Mouse (Mus musculus) midbrain, embryonic 16.5 days (tissue): ENCODE results near the gene Dlg1. TPM values are rescaled to one million over a fixed set of nuclear protein-coding genes. Genes with fewer than 3 reads are reported as not detected.

Experiments used
- ATAC-seq: fragments of 200-750 bp; cut with Nextera tagmentation; 2 replicates; pipeline ENCODE4 v1.8.0; 2017; ENCODE audit warnings: moderate TSS enrichment
- H3K27ac ChIP-seq: fragments of 300-500 bp; sonication (generic); 2 replicates; pipeline ENCODE4 v1.5.1; 2014; ENCODE audit warnings: mild to moderate bottlenecking, low read length, mixed read lengths
- H3K27me3 ChIP-seq: fragments of 300-500 bp; sonication (generic); 2 replicates; pipeline ENCODE4 v1.6.1; 2014; ENCODE audit warnings: low read depth, low read length, mixed read lengths; ENCODE audit not compliant: control insufficient read depth, insufficient read depth
- H3K36me3 ChIP-seq: fragments of 300-500 bp; sonication (generic); 2 replicates; pipeline ENCODE4 v1.6.1; 2014; ENCODE audit warnings: mild to moderate bottlenecking, low read length, moderate library complexity, mixed read lengths; ENCODE audit not compliant: control insufficient read depth, insufficient read depth
- H3K4me1 ChIP-seq: fragments of 300-500 bp; sonication (generic); 2 replicates; pipeline ENCODE4 v1.6.1; 2014; ENCODE audit warnings: mild to moderate bottlenecking, low read length, mixed read lengths; ENCODE audit not compliant: control insufficient read depth, insufficient read depth
- H3K4me2 ChIP-seq: fragments of 300-500 bp; sonication (generic); 2 replicates; pipeline ENCODE4 v1.6.1; 2014; ENCODE audit warnings: mild to moderate bottlenecking, low read length, mixed read lengths
- H3K4me3 ChIP-seq: fragments of 300-500 bp; sonication (generic); 2 replicates; pipeline ENCODE4 v1.5.1; 2014; ENCODE audit warnings: low read depth, mild to moderate bottlenecking, low read length, moderate library complexity, mixed read lengths
- H3K9ac ChIP-seq: fragments of 300-500 bp; sonication (generic); 2 replicates; pipeline ENCODE4 v1.6.1; 2014; ENCODE audit warnings: low read depth, low read length, mixed read lengths
- H3K9me3 ChIP-seq: fragments of 300-500 bp; sonication (generic); replicated peaks from 2 replicates; pipeline ENCODE4 v1.6.1; 2014; ENCODE audit warnings: mild to moderate bottlenecking, low read length, mixed read lengths; ENCODE audit not compliant: control insufficient read depth, poor library complexity, severe bottlenecking
- WGBS: fragments of 180-500 bp; shearing (Covaris S2); extraction: QIAGEN DNeasy Blood & Tissue Kit; methylation state at CpG from one replicate; pipeline ENCODE4 v1.1.7; 2014; 5-methylcytosine and 5-hydroxymethylcytosine counted together
- polyA plus RNA-seq: library from polyadenylated mRNA; unstranded; fragments of >200 nt; fragmentation: Nextera tagmentation; extraction: Ambion mirVana; gene quantifications from 2 replicates; pipeline ENCODE4 v1.2.1, GENCODE M21; 2015

Dlg1 gene
- polyA plus RNA-seq, 1 experiment from 2014 or later: 14.9 TPM

- Histone ChIP-seq H3K27ac (no peak overlapping the region), H3K36me3 (no peaks in the 10 kb centered on the region), H3K9me3 (no peaks in the 10 kb centered on the region), H3K4me3 (no peak overlapping the region), H3K4me1 (no peaks in the 10 kb centered on the region), H3K9ac (no peak overlapping the region), H3K4me2 (no peak overlapping the region), H3K27me3 (no peaks in the 10 kb centered on the region)
- 81% methylated on average over 7 of the region's 7 CpGs for WGBS
- no peak for ATAC-seq
Observed at GRCm38 (mm10) chr16:31834011-31834584, 170.9 kb downstream of the Dlg1 start.

- WGBS: 82% methylated on average over 2 of the region's 2 CpGs
- no peak for ATAC-seq
Observed at GRCm38 (mm10) chr16:31834662-31835318, 171.5 kb downstream of the Dlg1 start.

GRCm38 (mm10) chr16:31837362-31837761 lies 174.1 kb downstream of the Dlg1 start:
- no peak overlapping the region for H3K27ac ChIP-seq
- H3K27me3 ChIP-seq: no peaks in the 10 kb centered on the region
- no peaks in the 10 kb centered on the region for H3K9me3 ChIP-seq
- 85% methylated on average over 3 of the region's 3 CpGs for WGBS
- no peaks in the 10 kb centered on the region for H3K4me1 ChIP-seq
- no peak overlapping the region for H3K4me3 ChIP-seq
- no peak overlapping the region for H3K4me2 ChIP-seq
- ATAC-seq: no peak
- H3K9ac ChIP-seq: no peak overlapping the region
- H3K36me3 ChIP-seq: no peaks in the 10 kb centered on the region

More at GRCm38 (mm10) chr16:31834662-31835318, 171.5 kb downstream of the Dlg1 start:
- Histone ChIP-seq H3K36me3 (no peaks in the 10 kb centered on the region), H3K27ac (no peak overlapping the region), H3K9me3 (no peaks in the 10 kb centered on the region), H3K4me2 (no peak overlapping the region), H3K4me1 (no peaks in the 10 kb centered on the region), H3K9ac (no peak overlapping the region), H3K27me3 (no peaks in the 10 kb centered on the region), H3K4me3 (no peak overlapping the region)

- WGBS: 87% methylated on average over 3 of the region's 3 CpGs
- Histone ChIP-seq H3K4me2 (no peak overlapping the region), H3K27ac (no peak overlapping the region), H3K36me3 (no peaks in the 10 kb centered on the region), H3K9ac (no peak overlapping the region), H3K27me3 (no peaks in the 10 kb centered on the region), H3K4me1 (no peaks in the 10 kb centered on the region), H3K4me3 (no peak overlapping the region), H3K9me3 (no peaks in the 10 kb centered on the region)
- no peak for ATAC-seq
Observed at GRCm38 (mm10) chr16:31844246-31844645, 181.0 kb downstream of the Dlg1 start.

GRCm38 (mm10) chr16:31846763-31847162 lies 183.5 kb downstream of the Dlg1 start:
- no peak for ATAC-seq
- WGBS: 54% methylated on average over 10 of the region's 10 CpGs
- H3K27me3 ChIP-seq: no peaks in the 10 kb centered on the region
- H3K27ac ChIP-seq: peak overlapping the region; percentile 61
- H3K9ac ChIP-seq: no peak overlapping the region
- no peaks in the 10 kb centered on the region for H3K4me1 ChIP-seq
- peak overlapping the region; percentile 12 for H3K4me3 ChIP-seq
- no peaks in the 10 kb centered on the region for H3K9me3 ChIP-seq
- H3K4me2 ChIP-seq: peak overlapping the region; percentile 37
- H3K36me3 ChIP-seq: no peaks in the 10 kb centered on the region

- no peak overlapping the region for H3K4me3 ChIP-seq
- no peak overlapping the region for H3K27ac ChIP-seq
- no peaks in the 10 kb centered on the region for H3K9me3 ChIP-seq
- no peaks in the 10 kb centered on the region for H3K27me3 ChIP-seq
- ATAC-seq: no peak
- H3K4me2 ChIP-seq: no peak overlapping the region
- no peaks in the 10 kb centered on the region for H3K4me1 ChIP-seq
- peaks cover 14% of the 10 kb centered on the region for H3K36me3 ChIP-seq
- 95% methylated on average over 5 of the region's 5 CpGs for WGBS
- no peak overlapping the region for H3K9ac ChIP-seq
Observed at GRCm38 (mm10) chr16:31863920-31864319, 200.7 kb downstream of the Dlg1 start.

GRCm38 (mm10) chr16:31865242-31865641 lies 202.0 kb downstream of the Dlg1 start:
- Histone ChIP-seq H3K9ac (no peak overlapping the region), H3K9me3 (no peaks in the 10 kb centered on the region), H3K4me2 (no peak overlapping the region), H3K27ac (no peak overlapping the region), H3K36me3 (peaks cover 10% of the 10 kb centered on the region), H3K4me3 (no peak overlapping the region), H3K27me3 (no peaks in the 10 kb centered on the region), H3K4me1 (no peaks in the 10 kb centered on the region)
- ATAC-seq: no peak
- WGBS: 53% methylated on average over 3 of the region's 3 CpGs

GRCm38 (mm10) chr16:31866911-31867310 lies 203.7 kb downstream of the Dlg1 start:
- 92% methylated on average over 3 of the region's 3 CpGs for WGBS
- peaks cover 4% of the 10 kb centered on the region; the same call in 1 of the 2 replicates for H3K36me3 ChIP-seq
- no peak overlapping the region for H3K9ac ChIP-seq
- H3K4me3 ChIP-seq: no peak overlapping the region
- H3K27ac ChIP-seq: no peak overlapping the region
- H3K4me1 ChIP-seq: no peaks in the 10 kb centered on the region
- H3K4me2 ChIP-seq: no peak overlapping the region
- no peak for ATAC-seq
- H3K9me3 ChIP-seq: no peaks in the 10 kb centered on the region
- no peaks in the 10 kb centered on the region for H3K27me3 ChIP-seq

GRCm38 (mm10) chr16:31867736-31868135 lies 204.5 kb downstream of the Dlg1 start:
- Histone ChIP-seq H3K9ac (no peak overlapping the region), H3K4me2 (no peak overlapping the region), H3K9me3 (no peaks in the 10 kb centered on the region), H3K4me3 (no peak overlapping the region), H3K4me1 (no peaks in the 10 kb centered on the region), H3K27me3 (no peaks in the 10 kb centered on the region), H3K27ac (no peak overlapping the region), H3K36me3 (peaks cover 4% of the 10 kb centered on the region; the same call in 1 of the 2 replicates)
- no peak for ATAC-seq
- 84% methylated on average over 4 of the region's 4 CpGs for WGBS
